Mouse (Mus musculus) heart, postnatal 36 days (tissue): ENCODE measurements around the gene Smc1b. TPM values are rescaled to one million over a fixed set of nuclear protein-coding genes. Genes with fewer than 3 reads are reported as not detected.
A peak's percentile ranks its signal among the peaks of the same experiment; 100 is the strongest.
"Not testable (repeated sequence)": the region's sequence is repeated elsewhere in the genome, so short reads cannot be mapped to it uniquely, and the experiment has no call there.

ENCODE experiments used
- DNase-seq, 2 experiments: peaks; one replicate each; pipeline ENCODE4 v3.0.0; 2021 to 2022
- intact Hi-C: fragments of 180-260 bp; cut with DNase I; formaldehyde crosslinking; loops from one replicate; pipeline ENCODE4 v1.15.1; 2025
- total RNA-seq, 2 experiments: library from RNA; stranded (reverse); gene quantifications; 2 replicates each; pipeline ENCODE4 v1.2.3; 2021

The Smc1b gene
- total RNA-seq, 2 experiments from 2014 or later = not detected

DNA sequence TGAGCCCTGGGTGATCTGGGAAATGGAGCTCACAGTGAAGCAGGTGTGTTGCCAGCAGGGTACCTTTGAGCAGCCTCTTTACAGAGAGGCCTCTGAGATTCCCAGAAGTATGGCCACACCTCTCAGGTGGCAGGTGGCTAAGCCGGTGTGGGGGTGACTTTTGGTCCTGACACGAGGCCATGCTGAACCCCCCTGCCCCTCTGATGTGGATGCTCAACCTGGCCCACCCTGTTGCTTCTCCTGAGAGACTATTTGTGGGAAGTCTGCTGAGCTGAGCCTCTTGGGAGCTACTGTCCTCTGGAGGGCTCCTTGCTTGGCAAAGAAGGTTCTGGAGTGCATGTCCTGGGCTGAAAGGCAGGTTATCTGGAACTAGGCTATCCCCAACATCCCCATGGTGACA lies 10.7 kb upstream of the Smc1b start:
- DNase-seq = peak in 1 of 2 experiments; percentile 1
- intact Hi-C loops = no loop called here

DNA sequence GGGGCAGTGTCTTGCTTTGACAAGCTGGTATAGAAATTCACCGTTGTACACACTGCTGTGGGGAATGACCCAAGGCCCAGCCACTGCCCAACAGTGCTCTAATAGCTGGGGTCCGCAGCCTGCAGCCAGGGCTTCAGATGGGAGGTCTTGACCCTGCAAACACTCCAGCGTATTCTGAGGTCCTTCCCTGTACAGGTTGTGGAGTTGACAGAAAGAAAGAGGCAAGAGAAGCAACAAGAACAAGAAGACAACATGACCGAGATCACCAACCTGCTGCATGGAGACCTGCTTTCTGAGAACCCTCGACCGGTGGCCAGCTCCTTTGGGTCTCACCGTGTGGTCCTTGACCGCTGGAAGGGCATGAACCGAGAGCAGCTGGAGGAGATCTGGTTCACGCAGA lies 9.5 kb upstream of the Smc1b start:
- peak in 1 of 2 experiments; percentile 0 for DNase-seq
- intact Hi-C loops = no loop called here

DNA sequence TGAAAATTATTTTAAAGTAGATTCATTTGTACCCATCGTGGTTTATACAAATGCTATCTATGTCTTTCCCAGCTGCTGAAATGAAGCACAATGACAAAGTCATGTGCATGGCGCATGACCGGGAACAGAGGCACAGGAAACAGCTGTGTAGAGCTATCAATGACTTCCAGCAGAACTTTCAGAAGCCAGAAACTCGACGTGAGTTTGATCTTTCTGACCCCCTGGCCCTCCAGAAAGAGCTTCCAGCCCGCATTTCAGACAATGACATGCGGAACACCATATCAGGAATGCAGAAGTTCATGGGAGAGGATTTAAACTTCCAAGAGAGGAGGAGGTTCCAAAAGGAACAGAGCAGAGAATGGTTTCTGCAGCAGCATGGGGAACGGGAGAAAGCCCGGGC lies 3.4 kb upstream of the Smc1b start:
- no peak for DNase-seq

DNA sequence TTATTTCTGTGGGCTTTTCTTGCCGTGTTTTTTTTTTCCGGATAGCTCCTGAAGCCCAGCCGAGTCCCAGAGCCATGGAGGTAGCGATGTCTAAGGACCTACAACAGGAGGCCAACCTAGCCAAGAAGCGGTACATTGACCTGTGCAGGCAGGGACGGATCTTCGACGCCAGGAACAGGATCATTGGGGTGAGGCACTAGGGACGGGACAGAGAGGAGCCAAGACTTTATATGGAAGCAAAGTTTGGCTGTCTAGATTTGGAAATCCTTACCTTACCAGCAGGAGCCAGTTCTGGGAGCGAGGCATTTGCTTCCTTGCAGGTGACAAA lies 393 bp upstream of the Smc1b start:
- no peak for DNase-seq
- intact Hi-C loops = no loop called here

More for the DNA sequence above, 3.4 kb upstream of the Smc1b start:
- intact Hi-C loops = no loop called here

DNA sequence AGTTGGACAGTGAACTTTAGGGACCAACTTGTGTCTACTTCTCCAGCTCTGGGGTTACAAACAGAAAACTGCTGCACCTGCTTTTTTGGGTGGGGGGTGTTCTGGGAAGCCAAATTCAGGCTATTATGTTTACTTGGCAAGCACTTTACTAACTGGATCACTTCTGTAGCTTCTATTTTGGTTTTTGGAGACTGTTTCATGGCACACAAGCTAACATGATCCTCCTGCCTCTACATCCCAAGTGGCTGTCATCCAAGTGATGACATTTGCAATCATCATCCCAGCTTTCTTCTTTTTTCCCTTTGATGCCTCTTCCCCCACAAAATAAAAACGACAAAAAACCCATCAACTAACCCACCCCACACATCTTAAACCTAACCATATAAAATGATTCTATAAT lies 46.1 kb downstream of the Smc1b start:
- no peak for DNase-seq
- intact Hi-C loops = no loop called here

DNA sequence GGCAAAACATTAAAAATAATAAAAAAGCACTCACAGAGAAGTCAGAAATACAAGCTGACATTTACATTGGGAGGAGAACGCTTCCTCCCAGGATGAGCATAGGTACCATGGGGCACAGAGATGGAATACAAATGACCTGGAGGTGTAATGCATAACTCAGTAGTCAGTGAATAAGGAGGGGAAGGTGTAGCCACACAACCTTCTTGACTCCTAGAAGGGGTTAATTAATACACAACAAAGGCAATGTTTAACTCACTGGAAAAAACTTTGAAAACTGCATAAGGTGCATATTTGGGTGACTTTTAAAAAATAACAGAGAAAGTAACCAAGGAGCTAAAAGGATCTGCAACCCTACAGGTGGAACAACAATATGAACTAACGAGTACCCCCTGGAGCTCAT lies 59.1 kb downstream of the Smc1b start:
- intact Hi-C loops = loop anchor here (5.0 to 10.0 kb wide), 2 partner anchors 145 to 318 kb away; no protein-coding TSS in a partner anchor
- DNase-seq = no peak

DNA sequence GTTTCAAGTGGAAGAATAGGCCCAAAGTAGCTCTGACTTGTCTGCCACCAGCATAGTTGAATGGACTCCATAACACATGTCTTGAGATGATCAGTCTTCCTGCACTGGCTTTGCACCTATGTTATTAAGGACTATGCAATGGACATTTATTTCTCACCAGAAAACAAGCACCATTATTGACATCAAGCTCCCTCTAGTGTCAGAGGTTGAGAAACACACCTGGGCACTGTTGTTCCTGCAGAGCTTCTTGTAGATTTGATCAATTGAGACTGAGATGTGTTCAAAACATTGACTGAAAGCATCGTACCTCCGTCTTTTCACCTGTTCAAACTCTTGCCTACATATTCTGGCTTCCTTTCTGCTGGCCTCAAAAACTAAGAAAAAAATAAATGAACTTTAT lies 61.2 kb downstream of the Smc1b start:
- DNase-seq = peak; percentile 34 to 39
- intact Hi-C loops = loop anchor here (1.0 to 10.0 kb wide), 3 partner anchors 69 to 316 kb away; no protein-coding TSS in a partner anchor

DNA sequence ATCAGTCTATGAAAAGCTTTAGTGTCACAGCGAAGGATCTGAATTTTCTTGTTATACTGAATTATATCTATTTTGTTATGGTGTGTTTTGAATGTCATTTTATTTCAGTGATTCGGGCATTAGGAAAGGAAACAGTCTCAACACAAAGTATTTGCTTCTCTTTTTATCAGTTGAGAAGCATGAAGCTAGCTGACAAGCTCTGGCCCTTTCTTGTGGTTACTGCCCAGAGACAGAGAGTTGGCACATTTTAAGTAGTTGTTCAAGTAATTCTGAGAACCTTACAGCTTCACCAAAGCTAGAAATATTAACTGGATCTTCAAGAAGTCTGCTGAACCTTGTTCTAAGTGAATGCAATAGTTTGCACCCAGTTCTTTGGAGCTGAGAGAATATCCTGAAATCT lies 68.3 kb downstream of the Smc1b start:
- intact Hi-C loops = no loop called here
- DNase-seq = no peak

DNA sequence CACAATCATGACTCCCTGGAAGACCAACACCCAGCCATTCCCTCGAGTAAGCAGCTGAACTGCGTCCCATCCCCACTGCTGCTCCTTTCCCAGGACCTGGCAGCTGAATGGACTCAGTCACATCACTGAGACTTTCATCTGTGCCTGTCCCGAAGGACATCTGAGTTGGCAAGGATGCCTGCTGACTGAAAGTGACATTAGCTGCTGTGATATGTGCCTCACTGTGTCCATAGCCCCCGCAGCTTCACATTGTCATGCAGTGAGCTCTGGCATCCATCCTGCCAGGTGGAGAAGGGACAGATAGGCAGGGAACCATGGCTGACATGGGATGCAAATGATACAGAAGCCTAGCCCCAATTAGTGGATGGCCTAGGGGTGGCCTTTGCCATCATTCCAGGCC lies 76.6 kb downstream of the Smc1b start:
- no peak for DNase-seq
- intact Hi-C loops = no loop called here

DNA sequence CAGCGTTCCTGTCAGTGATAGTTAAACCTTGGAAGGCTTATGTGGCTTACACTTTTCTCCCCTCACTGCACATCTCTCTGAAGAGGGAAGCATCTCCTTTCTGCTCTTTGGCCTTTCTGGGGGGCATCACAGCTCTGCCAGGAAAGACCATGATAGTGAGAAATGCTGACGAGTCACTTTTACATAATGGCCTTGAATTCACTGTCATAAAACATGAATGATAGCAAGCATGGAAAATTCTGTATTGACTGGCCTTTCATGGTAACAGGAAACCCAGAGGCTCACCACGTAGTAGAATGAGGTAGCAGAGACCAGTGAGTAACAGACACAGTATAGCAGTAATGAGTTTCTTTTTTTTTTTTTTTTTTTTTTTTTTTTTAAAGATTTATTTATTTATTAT lies 77.7 kb downstream of the Smc1b start:
- no peak for DNase-seq
- intact Hi-C loops = no loop called here

DNA sequence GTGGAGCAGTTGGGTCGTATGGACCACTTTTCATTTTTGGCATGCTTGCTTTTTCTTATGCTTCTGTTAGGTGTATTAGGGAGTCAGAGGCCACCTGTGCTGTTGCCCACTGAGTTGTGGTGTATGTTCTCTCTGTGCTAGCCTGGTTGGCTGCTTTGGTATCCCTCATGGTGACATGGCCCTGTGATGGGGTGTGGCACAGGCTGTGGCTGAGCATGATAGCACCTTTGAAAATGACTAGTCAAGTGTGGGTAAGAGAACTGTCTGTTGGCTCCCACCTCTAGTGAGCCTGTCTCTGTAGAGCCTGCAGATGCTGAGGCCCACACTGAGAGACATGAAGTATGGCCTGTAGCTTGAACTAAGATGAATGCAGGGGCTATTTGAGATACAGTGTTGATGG lies 82.0 kb downstream of the Smc1b start:
- intact Hi-C loops = no loop called here
- no peak for DNase-seq

DNA sequence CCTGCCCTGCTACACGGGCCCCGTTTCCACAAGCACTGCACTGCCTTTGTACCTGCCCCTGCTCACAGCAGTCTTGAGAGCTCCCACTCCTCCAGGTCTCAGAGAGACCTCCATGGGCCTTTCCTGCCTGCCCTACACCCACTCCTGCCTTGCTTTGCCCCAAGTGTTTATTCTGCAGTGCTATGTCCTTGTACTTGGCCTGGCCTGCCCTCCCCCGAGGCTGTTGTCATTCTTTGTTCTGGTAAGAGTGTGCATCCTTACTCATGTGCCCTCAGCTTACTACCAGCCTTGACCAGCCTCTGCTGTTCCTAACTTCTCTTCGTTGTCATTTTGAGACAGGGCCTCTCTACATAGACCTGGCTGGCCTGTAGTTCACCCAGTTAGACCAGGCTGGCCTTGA lies 83.9 kb downstream of the Smc1b start:
- no peak for DNase-seq
- intact Hi-C loops = no loop called here

DNA sequence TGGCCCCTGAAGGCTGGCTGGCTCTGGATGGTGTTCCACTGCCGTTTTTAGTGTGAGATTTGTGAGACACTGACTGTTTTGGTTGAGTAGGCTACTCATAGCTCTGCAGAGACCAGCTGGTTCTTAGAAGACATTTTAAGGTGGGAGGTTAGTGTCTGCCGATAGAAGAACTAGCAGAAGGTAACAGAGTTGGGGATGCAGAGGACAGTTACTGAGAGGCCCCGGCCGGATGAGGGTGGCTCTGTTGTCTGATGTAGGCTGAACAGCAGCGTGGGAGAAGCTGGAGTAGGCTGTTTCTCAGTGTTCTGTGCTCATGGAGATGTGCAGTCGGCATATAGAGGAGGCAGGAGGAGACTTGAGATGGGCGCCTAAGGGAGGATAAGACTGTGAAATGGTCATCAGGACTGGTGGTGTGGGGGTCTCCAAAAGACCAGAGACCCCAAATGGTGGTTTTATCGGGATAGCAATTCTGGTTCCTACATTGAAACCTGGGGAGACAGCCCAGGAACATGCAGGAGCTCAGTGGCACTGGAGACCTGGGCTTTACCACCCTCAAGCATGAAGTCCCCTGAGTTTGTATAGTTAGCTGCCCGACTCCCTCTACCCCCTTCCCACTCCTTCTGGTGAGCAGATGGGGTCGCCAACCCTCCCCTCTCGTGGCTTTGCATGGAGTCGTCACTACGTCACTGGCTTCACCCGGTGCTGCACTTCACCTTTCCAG lies 85.4 kb downstream of the Smc1b start:
- no peak for DNase-seq
- intact Hi-C loops = no loop called here

DNA sequence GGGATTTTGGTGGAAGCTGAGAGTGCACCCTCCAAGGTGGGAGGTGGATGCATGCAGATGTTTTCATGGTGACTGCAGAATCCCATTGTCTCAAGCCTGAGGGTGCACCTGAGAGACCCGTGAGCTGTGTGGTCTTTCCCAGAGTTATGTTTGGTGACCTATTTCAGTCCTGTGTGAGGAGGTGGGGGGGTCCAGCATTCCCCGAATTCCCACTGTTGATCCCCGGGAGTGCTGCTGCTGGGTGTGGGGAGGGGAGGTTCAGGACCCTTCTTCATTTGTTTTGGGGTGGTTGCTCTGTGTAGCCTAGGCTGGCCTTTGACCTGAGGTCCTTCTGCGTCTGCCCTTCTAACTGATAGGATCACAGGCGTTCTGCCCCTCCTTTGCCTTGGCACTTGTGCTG lies 88.0 kb downstream of the Smc1b start:
- DNase-seq = no peak
- intact Hi-C loops = loop anchor here (2.0 kb wide), 1 partner anchor 43 kb away; no protein-coding TSS in a partner anchor

DNA sequence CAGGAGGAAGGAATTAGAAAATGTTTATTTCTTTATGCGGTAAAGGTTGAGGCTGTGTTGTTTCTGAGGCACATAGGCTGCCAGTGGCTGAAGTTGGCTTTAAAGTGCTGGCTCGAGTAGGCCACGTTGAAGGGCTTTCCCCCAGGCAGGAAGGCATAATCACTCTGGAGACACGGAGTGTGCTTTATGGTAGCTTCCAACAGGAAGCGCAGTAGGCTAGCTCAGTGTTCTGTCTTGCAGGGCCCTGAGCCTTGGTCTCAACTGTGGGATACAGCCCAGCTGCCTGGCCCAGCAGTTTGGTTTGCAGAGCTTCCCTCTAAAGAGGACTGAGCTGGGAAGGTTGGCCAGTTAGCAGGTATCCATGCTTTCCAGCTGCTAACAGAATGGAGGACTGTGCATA lies 88.6 kb downstream of the Smc1b start:
- no peak for DNase-seq
- intact Hi-C loops = loop anchor here (2.0 kb wide), 1 partner anchor 42 kb away; no protein-coding TSS in a partner anchor

DNA sequence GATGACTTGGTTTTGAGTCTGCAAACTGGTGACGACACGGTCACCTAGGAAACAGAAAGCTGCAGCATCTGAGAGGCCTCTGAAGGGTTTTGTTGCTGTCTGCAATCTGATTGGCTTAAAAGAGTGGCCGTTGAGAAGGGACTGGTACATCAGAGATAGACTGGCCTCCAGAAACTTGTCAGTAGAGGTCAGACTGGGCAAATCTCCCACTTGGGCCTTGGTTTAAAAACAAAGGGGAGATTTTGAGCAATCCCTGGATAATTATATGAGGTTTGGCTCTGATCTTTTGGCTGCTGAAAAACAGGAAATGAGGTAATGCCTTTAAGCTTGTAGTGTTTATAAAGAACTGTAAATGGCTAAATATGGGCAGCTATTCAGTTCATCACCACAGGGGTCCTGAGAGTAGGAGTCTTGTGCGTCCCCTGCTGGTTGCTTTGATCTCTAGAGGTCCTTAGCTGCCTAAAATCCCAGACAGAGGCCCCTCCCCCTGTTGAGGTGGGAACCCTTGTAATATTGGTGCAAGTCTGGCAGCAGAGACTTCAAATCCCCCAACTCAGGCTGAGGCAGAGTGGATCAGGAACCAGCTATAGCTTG lies 89.3 kb downstream of the Smc1b start:
- peak; percentile 63 to 71 for DNase-seq
- intact Hi-C loops = loop anchor here (2.0 kb wide), 1 partner anchor 42 kb away; no protein-coding TSS in a partner anchor

DNA sequence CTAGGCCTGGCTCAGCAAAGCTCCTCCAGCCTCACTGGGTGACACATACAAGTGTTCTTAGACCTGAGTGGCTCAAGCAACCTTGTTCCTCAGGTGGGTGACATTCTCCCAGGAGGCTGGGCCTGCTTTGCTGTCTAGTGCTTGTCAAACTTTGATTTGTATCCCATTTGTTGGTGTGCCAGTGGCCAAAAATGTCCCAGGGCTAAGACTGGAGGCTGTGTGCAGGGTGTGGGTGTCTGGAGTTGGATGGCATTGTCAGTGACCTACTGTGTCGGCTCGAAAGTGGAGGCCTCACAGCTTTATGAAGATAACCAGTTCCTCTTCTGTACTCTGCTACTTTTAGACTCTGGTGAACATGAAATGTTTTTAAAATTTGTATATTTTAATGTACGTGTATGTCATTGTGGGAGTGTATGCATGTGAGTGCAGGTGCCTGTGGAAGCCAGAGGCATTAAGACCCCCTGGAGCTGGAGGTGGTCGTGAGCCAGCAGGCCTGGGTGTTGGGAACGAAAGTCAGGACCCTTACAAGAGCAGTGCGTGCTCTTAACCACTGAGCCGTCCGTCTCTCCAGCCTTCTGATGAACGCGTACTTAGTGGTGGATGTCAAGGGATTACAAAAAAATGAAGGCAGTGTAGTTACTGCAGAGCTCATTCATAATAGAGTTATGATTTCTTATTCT lies 90.1 kb downstream of the Smc1b start:
- intact Hi-C loops = loop anchor here (2.0 kb wide), 1 partner anchor 41 kb away; no protein-coding TSS in a partner anchor
- DNase-seq = no peak

DNA sequence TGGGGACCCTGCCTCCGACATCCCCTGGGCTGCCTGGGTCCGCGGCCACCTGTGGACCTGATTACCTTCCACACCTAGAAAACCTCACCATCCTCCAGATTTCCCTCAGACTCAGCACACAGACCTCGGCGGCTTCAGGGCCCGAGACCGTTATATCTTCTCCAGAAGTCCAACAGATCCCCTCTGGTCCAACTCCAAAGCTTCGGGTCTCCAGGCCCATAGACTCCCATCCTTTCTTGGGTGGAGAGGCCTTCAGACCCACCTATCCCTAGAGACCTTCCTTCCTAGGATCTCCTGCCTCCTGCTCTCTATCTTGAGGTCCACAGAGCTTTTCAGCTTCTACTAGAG lies 94.4 kb downstream of the Smc1b start:
- DNase-seq = no peak
- intact Hi-C loops = loop anchor here (5.0 kb wide), 1 partner anchor 180 kb away; the partner anchor contains the start of gene Phf21b

DNA sequence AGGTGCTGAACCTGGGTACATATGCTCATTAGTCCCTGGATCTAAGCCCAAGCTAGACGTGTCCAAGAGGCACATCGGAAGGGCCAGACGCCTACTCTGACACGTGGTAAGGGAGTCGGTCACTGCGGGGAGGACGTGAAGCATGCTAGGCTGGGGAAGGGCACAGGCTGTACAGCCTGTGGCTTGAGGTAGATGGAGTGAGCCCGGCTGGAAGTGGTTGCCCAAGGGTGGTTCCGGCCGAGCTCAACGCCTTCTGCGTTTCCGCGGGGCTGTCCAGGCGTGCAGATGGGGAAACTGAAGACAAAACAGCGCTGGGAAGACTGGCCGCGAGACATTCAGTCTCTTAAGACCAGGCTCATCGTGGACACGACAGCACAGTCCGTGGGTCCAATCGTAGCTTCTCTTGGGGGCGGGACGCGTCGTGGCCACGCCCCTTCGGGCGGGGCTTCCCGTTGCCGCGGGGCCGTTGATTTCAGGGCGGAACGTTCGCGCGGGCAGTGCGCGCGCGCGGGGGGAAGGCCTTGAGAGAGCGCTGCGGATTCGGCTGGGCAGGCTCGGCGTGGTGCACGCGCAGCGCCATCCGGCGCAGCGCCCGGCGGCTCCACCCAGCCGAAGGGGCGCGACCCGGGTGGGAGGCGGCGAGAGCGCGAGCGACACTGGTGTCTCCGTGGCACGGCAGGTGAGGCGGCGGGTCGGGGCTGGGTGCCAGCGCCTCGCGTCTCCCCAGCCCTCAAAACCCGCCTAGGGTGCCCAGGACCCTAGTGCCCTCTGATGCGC lies 95.0 kb downstream of the Smc1b start:
- peak; percentile 98 to 99 for DNase-seq
- intact Hi-C loops = loop anchor here (5.0 kb wide), 1 partner anchor 179 kb away; the partner anchor contains the start of gene Phf21b

DNA sequence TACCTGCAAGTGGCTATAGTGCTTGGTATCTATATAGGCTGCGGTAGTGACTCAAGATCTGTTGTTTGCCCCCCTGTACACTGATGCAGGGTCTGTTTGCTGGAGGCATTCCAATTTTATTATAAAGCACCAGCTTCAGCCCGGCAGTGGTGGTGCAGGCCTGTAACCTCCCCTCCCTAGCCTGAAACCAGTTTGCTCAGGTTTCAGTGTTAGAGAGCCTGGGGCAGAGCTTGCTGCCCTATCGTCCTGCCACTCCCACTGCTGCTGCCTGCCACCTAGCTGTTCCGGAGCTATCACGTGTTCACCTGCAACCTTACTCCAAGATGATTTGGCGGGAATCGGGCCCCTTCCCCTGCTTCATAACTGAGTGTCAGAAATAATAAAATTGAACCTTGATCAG lies 97.8 kb downstream of the Smc1b start:
- DNase-seq, intact Hi-C loops: not testable (repeated sequence)

DNA sequence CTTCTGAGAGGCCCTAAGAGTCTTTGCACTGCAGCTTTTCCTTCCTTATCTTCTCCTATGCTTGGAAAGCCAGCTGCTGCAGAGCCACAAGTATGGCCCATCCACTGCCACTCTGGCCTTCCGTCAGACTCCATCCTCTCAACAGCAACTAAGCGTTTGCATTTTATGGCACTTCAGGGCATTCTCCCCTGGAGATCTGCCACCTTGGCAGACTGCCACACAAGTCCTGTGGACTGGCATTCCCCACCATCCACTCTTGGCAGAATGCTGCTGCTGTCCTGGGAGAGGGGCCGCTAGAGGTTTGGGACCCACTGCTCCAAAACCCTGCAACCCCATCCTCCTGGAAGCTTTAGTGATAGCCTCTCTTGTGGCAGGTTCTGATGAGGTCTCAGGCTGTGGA lies 99.9 kb downstream of the Smc1b start:
- no peak for DNase-seq
- intact Hi-C loops = no loop called here
